Mouse (Mus musculus) 416B (cell line): ENCODE measurements around the gene Tnfrsf14.

Experiments
- DNase-seq: peaks from one replicate; pipeline ENCODE4 v3.0.0; 2011; ENCODE audit warnings: low read depth

Gene Tnfrsf14

DNA sequence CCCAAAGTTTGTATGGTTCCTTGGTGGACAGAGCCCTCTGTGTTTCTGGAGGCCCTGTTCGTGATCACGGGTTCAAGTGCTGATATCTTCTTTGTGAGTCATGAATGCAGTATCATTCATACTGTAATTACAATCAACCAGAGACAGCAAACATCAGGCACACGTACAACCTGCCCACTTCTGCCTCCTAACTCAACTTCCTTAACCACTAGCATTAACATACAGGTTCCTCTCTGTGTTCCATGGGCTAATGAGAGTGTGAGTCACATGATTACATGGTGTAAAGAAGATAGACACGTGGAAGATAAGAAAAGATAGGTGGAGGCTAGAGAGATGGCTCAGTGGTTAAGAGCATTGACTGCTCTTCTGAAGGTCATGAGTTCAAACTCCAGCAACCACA, 11.7 kb downstream of the Tnfrsf14 start:
- no peak for DNase-seq

DNA sequence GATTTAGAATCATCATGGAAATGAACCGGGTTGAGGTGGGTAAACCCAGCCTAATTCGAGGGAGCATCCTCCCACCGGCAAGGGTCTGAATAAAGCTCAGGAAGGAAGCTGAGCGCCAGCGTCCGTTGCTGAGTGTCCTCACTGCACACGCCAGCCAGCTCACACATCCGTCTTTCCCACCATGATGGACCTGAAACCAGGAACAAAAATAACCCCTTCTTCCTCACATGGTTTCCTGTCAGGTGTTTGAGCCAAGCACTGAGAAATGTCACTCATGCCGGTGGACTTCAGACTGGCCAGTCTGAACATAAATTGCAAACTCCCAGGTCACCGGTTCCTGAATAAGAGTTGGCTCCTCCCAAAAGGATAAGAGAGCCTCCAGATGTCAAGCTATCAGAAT, 13.1 kb downstream of the Tnfrsf14 start:
- DNase-seq: no peak

DNA sequence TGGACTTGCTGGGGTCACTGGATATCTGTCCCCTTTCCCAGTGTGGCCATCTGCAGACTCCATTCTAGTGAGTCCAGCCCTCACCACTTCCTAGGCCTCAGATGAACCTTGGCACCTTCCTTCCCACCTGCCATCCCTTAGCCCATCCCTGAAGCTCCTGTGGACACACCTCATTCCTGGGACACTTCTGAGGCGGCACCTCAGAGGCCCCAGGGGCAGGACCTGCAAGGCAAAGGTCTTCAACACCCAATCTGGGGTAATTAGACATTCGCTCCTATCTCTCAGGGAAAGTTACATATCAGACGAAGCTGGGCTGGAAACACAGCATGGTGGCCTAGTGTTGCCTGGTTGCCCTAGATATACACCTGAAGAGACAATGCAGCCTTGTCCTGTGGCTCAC, 13.7 kb downstream of the Tnfrsf14 start:
- no peak for DNase-seq

DNA sequence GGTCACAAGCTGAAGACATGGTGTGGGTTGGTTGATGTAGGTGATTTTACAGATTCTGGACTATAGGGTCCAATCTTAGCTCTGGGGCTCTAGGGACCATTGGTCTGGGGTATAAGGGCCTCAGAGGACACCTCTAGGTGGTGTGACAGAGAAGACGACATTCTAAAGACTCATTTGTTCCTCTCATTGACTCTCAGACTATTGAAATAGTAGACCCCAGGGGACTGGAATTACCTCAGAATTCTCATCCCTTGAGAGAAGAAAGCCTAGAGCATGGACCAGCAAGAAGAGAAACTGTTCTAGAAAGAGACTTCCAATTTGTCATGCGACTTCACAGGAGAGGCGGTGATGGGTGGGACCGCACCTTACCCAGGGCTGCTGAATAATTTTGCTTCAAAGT, 14.1 kb downstream of the Tnfrsf14 start:
- DNase-seq: no peak

DNA sequence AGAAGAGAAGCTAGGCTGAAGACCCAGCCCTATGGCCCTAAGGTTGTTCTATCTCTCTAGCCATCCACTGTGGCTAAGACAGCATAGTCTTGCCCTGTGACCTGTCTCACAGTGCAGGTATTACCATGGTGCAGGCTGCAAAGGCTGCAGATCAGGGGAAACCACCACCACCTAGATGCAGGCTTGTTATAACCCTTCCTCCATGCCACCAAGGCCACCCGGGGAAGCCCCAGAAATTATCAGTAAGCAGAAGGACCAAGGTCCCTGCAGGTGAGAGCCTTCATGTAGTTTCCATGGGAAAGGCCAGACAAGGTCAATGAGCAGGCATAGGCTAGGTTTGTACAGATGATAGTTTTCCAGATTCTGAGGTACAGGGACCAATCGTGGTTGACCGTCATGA, 14.5 kb downstream of the Tnfrsf14 start:
- no peak for DNase-seq

DNA sequence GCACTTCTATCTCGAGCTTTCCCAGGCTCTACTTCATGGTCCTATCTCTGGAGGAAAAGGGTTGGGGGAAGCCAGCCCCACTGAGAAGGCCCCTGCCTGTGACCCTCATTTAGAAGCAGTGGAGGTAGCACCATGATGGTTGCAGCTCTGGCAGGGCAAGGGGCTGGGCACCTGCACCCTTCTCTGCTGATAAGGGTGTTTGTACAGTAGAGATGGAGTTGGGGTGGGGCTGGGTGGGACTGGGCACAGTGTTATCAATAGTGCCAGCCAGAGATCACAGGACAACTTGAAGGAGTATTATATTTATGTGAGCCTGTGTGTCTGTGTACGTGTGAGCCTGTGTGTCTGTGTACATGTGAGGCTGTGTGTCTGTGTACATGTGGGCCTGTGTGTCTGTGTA, 16.7 kb downstream of the Tnfrsf14 start:
- DNase-seq: no peak

DNA sequence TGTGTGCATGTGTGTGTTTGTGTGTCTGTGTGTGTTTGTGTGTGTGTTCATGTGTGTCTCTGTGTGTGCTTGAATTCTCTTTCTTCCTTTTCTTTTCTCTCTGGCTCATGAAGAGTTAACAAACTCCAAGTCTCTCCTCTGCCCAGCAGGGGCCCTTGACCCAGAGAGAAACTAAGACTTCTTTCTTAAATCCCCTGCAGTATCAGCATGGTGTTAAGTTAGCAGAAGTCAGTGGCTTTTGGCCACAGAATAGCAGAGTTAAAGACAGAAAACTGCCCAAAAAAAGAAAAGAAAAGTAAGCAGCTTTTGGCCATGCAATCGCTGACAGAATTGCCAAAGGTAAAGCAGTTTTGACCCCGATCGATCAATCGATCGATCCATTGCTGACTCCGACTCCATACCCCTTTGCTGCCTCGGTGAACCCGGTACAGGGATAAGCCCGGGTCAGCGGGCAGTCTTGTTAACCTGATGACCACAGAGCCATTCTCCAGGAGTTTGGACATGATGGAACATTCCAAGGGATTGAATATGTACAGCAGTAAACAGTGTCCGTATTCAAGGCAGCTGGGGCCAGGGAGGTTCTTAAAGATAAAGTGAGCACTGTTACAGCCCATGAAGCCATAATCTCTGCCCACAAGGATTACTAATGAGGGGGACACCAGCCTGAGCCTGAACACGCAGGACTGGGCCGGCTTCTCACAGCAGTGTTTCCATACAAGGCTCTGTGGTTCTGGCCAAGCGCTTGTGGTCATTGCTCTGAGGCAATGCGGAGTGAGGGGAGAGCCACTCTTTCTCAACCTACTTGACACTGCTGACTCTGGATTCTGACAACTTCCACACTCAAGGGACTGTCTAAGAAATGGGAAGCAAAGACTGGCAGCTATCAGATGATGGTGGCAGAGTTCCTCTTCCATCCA, 17.5 kb downstream of the Tnfrsf14 start:
- DNase-seq: peak; percentile 79

DNA sequence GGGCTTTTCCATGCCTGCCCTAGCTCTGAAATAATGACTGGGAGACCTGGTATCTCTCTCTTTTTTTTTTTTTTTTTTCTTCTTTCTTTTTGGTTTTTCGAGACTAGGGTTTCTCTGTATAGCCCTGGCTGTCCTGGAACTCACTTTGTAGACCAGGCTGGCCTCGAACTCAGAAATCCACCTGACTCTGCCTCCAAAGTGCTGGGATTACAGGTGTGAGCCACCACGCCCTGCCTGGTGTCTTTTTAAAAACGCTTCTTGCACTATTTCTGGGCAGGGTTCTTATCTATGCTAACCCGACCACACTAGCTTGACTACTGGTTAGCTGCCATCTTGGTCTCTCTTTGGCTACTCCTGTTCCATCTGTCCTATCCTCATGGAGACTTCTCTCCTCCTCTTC, 19.9 kb downstream of the Tnfrsf14 start:
- DNase-seq: peak; percentile 70

DNA sequence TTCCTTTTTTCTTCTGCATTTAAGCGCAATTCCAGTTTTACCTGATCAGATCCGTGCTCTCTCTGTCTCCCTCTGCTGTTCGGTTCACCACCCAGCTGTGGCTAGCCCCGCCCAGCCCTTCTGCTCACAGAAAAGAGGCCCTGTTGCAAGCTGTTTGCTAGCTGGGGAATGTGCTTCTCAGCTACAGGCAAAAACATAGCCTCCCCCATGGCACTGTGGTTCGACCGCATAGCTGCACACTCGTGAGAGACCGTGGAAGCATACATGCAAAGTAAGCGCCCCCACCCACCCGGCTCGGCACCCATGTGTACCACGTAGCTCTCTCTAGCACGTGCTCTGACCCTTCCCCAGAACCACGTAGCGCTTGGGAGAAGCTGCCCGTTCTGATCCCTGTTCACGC, 20.5 kb downstream of the Tnfrsf14 start:
- DNase-seq: peak; percentile 68

DNA sequence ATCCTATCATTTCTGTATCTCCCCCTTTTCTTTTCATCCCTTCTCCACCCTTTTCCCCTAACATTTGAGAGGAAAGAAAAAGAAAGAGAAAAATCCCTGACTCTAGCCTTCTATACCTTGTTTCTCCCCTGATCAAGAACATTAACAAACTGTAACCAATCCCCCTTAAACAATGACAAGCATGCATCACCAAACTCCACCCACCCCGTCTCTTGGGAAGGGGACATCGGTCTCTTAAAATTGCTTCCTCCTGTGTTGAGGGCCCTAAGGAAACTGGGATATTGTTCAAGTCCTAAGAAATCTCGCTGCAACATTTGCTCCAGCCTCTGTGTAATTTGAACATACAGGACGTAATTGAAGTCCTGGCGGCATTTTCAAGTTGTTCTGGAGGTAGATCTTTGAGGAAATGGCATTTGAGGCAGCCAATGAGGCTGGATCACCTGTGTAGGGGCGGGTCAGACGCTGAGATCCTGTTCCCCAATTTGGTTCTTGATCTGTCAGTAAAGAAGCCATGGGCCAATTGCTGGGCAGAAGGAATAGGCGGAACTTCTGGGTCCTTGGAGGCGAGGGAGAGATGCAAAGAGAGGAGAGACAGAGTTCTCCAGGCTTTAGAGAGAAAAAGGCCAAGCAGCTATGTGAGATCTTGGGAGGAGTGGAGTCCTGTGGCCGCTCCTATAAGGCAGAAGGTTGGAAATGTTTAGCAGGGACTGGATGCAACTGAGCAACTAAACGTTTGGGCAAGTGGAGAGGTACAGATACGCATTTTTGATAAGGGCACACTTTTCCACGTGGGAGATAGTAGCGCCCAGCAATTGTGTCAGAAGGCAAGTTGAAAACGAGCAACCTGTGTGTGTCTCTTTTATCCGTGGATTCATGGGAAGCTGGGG, 23.9 kb downstream of the Tnfrsf14 start:
- no peak for DNase-seq

DNA sequence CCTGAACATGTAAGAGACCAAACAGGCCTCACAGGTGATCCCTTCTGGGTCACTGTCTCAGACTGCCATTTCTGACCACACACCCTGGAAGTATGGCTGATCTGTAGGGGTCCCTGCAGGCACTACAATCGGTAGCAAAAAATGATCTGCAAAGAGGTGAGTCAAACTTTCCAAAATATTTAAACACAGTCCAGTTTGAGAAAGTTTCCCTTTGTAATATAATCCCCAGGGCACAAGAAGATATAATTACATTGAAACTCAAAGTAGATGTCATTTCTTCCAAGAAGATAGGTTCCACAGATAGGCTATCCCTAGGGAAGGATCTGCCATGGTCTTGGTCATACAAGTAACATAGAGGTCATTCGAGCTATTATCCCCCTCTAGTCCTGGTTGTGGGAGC, 26.0 kb downstream of the Tnfrsf14 start:
- DNase-seq: no peak

DNA sequence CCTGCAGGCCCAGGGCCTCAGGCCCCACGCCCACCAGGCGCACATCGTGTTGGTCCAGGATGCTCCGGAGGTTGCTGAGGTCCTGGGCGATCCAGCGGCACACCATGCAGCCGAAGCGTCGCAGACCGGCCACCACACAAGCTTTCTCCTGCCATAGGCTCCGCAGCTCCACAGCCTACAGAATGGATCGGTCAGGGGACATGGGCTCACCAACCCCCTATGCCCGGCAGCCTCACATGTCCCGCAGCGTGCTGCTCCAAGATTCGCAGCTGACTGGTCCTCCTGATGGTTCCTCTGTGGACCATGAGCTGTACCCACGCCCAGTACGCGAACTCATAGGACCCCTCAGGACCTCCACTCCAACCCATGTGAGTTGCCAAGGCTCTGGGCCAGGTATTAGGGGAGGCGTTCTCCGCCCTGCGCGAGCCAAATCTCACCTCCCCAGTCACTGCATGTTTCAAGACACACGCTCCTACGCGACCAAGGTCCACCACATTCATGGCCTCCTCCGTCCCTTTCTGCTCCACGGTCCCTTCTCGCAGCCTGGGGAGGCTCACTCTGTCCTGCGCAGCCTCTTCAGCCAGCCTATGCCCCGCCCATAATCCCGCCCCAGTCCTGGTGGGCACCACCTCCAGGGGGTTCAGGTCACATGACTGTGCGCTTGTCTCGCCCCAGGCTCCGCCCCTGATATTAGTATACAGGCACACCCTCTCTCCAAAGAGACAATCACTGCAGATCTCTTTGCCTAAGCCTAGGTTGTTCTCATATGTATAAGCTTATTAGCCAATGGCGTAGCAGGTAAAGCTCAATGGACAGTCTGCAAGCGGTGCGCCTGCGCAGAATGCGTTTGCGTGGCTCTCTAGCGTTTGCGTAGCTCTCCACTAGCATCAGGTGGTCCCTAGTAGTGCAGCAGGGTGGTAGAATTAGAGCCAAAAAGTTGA, 29.6 kb downstream of the Tnfrsf14 start, which contains the start of gene Fam213b:
Gene Fam213b (minus strand): TSS at position 630 of the 941 bp plus-strand sequence.
- no peak for DNase-seq

DNA sequence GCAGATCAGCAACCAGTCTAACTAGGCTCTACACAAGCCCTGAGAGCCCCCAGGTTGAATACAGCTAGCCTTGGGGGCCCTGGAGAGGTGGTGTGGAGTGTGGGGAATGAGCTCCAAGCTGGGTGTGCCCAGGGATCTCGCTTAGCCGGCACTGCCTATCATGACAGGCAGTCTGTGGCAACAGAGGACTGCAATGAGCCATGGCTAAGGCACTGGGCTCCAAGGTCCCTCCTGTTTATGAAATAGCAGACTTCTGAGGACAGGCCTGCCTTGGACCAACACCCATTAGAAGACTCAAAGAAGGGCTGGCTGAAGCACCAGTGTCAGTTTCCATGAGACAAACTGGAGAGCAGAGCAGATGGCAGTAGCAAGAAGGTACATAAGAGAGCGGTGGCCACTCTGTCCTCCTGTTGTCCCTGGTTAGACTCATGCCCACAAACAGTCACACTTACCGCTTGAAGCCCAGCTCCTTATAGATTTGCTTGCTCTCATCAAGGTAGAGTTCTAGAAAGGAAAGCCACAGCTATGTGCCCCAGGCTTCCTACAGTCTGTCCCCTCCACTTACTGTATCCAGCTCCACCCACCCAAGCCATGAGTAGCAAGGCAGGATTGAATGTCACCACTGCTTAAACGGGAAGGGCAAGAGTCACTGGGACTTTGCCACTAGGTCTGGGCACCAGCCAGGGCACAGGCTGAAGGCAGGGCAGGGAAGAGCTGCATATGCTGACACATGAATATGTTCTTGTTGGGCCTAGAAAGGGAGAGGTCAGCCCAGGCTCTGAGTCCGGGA, 30.5 kb downstream of the Tnfrsf14 start:
- no peak for DNase-seq

DNA sequence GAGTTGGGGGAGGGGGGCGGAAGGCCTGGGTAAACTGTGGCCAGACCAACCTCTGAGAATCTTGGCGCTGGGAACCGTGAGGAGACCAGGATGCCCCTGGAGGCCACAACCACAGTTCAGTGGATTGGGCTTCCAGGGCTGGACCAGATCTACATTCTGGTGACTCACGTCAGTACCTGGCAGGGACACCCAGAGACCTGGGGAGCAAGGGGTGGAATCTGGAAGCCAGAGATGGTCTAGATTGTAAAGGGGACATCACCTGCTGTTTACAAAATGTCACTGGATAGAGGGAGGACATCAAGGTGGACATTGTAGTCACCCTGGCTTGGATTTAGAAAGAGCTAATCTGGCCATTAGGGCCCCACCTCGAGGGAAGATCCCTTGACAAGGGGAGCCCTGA, 32.8 kb downstream of the Tnfrsf14 start:
- no peak for DNase-seq

DNA sequence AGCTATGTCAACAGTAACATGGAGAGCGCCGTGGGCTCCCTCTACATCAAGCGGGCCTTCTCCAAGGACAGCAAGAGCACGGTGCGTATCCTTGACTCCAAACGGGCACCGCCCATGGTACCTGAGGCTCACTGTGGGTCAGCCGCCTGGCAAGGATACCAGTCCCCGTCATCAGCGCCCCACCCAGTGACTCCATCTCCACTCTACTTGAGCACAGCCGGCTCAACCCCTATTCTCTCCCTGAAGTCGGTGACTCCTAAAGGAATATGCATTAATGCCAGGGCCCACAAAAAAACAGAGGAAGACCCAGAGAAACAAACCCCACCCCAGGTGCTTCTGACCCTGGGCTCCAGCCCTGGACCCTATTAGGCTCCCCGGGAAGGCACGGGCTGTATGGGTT, 37.5 kb downstream of the Tnfrsf14 start:
- no peak for DNase-seq

DNA sequence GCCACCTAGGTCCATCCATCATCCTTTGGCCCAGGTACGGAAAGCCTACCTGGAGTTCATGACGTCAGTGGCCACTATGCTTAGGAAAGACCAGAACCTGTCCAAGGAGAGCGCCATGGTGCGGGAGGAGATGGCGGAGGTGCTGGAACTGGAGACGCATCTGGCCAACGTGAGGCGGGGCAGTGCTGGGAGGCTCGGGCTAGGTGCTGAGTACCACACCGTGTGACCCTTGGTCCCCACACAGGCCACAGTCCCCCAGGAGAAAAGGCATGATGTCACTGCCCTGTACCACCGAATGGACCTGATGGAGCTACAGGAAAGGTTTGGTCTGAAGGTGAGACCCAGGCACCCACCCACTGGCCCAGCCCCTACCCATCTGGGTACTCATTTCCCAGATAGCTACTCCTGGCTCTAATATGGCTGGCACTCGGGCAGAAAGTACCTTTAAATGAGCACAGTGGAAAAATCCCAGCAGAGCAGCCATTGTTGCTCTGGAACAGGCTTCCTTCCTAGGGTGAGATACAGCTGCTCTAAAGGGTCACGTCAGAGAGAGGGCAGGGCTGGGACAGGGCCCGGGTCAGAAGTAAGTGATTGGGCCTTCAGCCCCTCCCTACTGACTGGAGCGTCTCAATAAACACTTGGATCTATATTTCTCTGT, 40.6 kb downstream of the Tnfrsf14 start:
- no peak for DNase-seq

DNA sequence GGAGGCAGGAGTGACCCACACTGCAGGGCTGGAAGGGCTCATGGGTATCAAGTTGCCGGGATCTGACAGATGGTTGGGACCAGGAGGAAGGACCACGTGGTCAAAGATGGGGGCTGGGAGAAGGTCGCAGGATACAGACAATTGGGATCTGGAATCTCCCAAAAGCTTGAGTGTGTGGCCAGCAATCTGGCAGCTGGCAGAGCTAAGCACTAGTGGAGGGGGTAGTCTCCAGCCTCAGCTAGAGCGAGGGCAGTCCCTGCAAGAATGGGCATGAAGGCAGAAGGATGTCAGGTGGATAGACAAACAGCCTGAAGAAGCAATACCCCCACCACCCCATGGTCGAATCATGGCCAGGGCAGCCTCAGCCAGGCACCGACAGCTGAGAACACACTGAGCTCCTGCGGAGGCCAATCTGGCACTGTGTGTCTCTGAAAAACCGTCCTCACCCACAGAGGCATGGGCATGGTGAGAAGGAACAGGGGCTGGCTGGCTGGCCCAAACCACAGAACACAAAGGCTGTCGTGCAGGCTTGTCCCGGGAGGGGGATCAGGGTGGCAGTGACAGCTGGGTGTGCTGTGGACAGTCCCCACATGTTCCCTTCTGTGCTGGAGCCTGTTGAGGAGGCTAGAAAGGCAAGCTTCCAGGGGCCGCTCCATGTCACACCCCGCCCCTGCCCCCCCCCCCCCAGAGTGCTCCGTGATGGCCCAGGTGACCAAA, 41.3 kb downstream of the Tnfrsf14 start:
- no peak for DNase-seq

DNA sequence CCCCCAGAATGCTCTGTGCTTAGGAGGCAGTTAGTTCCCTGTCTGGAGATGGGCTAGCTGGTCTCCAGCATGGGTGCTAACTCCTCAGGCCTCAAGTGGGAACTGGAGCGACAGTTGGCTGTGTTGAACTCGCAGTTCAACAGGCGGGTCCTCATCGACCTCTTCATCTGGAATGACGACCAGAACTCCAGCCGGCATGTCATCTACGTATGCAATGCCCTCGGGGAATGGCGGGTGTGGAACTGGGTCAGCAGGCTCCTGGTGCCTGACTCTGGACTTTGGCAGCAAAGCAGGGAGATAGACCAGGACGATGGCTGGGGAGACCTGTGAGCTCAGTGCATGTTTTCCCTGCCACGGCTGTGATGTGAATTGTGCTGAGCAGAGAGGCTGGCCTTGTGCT, 42.9 kb downstream of the Tnfrsf14 start:
- DNase-seq: no peak

DNA sequence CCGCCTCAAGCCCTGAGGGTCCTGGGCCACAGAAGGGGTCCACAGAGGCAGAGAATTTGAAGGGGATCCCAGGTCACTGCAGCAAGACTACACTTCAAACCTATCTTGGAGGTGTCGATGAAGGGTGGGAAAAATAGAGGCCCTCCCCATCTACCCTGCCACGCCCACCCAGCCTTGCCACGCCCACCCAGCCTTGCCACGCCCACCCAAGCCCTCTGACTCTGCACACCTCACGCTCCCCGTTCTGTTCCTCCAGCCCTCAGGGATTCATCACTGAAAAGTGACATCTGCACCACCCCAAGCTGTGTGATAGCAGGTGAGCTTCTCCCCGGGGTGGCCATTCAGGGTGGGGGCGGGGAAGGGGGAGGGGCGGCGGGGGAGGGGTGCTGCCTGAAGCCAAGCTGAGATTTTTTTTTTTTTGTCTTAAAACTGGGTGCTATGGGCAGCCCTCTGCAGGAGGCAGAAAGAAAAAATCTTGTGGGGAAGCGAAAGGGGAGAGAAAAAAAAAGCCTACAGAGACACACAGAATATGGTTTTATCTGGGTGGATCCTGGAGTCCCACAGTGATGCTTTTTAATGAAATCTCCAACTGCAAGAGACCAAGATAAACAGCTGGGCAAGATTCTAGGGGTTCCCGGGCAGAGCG, 46.2 kb downstream of the Tnfrsf14 start:
- DNase-seq: no peak
